Mouse (Mus musculus): ENCODE data around the gene Slc22a14.
"Not testable (repeated sequence)": the region's sequence is repeated elsewhere in the genome, so short reads cannot be mapped to it uniquely, and the experiment has no call there.

The Slc22a14 gene

DNA sequence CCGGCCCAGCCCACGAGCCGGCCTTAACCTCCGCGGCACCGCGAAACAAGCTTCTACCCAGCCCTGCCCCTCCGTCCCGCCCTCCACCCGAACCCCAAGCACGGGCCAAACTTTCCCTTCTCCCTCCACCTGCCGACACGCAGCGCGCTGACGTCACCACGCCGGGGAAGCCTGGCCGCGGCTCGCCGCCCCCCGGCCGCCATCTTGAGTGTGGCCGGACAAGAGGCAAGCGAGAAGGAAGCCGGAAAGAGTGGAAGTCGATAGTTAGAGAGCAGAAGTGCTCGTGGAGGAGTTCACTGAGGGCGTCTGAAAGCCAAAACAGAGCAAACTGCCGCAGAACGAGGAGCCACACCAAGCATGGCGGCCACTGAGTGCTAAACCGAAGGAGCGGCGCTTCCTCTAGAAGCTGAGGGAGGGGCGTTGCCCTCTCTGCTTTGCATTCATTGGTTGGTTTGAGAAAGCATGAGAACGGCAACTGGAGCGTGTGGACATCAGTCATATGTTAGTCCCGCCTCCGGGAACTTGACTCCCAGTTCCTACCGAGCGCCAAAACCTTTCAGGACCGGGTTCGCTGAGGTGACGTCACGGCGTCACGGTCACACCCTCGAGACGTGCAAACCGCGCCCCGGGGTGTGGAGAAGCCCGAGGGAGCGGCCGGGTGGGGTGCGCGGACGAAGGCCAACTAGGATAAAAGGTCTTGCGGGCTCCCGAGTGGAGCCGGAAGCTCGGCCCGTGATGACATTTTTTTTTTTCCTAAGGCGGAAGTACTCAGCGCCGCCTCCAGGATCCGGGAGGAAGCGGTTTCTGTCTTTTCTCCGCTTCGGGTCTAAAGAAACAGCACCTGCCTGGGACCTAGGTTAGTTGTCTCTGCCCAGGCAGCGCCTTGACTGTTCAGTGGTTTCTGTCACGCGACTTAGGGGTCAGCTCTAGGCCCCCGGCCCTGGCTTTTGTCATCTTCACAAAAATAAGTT, 42.8 kb downstream of the Slc22a14 start, which contains the start of gene Oxsr1:
TSS of gene Oxsr1 (minus strand) at position 139 of the 971 bp plus-strand sequence.
- peak; percentile 100 for DNase-seq (ENCODE audit: low read depth, low spot score)

DNA sequence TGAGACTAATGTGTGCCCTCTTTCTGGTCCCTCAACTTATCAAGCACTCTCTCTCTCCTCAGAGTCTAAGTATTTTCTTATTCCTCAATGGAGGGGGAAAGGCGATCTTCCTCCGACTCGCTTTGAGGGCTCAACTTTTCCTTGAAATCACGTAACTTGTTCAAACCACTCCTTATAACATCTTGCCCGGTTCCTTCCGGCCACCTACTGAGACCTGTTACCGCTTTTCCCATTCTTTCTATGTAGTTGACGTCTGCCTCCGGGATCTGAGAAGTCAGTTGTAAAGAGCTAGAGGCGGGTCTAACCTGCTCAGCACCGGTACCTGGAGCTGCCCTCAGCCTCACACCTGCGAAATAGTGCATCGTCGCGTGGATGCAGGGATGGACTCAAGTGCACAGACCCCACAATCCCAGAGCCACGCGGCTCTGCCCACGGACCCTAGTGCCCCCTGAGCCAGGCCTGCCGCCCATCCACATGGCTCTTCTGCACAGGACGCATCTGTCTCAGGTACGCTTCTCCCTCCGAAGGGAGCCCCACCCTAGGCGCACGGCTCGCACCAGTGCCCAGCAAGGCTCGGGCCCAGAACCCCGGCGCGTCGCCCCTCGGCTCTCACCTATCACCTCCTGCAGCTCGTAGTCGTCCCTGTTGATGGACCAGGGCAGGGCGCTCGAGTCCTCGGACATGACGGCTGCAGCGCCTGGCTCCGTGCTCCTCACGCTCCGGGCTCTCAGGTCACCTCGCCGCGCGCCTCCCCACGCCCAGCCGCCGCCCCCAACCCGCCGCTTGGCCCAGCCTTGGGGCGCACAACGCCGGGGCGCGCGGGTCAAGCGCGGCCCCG, 43.7 kb downstream of the Slc22a14 start:
- no peak for DNase-seq (ENCODE audit: low read depth, low spot score)

DNA sequence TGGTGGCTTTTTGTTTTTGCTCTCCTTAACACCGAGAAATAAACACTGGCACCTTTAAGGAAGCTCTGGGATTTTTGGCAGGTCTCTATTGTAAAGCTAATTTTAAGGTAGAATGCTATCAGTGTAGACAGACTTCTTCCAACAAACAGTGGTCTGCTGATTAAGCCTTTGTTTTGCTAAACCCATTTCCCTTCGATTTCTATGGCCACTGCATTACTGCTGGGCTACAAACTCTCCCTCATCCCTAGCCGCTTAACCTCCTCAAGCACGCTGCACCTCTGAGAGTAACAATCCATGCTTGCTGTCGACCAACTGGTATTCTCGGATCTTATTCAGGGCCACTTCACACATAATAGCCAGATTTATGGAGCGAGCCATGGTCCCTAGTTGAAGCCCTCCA, 44.4 kb downstream of the Slc22a14 start:
- no peak for DNase-seq (ENCODE audit: low read depth, low spot score)

DNA sequence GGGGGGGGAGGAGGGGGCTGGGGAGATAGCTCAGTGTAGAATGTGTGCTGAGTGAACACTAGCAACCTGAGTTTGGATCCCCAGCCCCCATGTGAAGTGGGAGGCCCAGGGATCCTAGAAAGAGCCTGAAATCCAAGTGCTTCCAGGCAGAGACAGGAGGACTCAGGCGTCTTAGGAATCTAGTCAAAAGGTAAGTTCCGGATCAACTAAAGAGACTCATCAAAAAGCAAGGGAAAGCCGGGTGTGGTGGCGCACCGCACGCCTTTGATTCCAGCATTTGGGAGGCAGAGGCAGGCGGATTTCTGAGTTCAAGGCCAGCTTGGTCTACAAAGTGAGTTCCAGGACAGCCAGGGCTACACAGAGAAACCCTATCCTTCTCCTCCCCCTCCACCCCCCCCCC, 44.9 kb downstream of the Slc22a14 start:
- DNase-seq (ENCODE audit: low read depth, low spot score) = no peak

DNA sequence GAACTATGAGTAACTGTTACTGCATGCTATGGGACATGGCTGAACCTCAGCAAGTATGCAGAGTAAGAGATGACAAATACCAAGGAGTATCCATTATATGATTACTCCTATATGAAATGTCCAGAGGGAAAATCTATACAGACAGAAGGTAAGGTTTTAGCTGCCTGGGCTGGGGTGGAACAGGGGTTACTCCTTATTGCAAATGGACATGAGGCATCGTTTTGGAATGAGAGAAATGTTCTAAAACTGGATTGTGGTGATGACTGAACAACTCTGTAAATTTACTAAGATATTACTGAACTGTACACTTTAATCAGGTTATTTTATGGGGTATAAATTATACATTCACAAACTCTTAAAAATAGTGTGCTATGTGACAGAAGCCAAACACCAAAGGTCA, 46.5 kb downstream of the Slc22a14 start:
- no peak for DNase-seq (ENCODE audit: low read depth, low spot score)

DNA sequence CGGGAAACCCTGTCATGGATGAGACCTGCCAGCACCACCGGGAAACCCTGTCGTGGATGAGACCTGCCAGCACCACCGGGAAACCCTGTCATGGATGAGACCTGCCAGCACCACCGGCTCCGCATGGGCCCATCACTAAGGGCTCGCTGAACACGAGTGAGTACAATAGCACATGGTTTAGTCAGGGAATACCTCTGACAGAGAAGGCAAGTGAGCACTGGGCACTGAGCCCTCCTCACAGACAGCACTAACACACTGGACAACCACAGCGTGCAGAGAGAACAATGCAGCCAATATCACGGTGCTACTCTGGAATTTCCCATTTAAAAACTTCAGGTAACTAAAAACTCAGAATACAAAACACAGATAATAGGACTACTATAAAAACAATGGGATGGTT, 52.3 kb downstream of the Slc22a14 start:
- DNase-seq (ENCODE audit: low read depth, low spot score) = no peak

DNA sequence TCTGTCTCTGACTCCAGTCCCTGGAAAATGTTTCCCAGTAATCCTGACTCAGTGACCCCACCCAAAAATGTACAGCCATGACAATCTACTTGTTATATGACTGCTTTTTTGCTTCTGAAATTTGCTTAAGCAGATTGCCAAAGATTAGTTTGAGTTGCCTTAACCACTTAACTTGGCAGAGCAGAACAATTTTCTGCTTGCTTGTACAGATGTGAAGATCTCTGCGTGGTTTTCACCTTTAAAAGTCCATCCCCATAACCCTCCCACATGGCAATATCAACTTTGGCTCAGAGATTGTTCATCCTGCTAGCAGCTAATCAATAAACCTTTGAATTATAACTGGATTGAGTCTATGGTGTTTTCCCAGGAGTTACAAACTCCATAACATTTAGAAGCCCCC, 56.3 kb downstream of the Slc22a14 start:
- DNase-seq (ENCODE audit: low read depth, low spot score) = no peak

DNA sequence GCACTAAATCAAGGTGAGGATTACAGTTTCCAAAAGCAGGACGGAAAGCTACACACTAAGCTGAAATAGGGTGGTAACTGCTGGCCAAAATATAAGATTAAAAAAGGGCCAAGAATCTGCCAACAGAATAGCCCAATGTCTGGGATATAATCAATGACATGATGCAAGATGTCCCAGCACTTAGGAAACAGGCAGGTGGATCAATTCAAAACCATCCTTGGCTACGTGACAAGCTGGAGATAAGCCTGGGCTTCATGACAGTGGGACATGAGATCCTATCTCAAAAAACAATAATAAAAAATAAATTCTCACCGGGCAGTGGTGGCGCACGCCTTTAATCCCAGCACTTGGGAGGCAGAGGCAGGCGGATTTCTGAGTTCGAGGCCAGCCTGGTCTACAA, 59.5 kb downstream of the Slc22a14 start:
- DNase-seq (ENCODE audit: low read depth, low spot score) = no peak

DNA sequence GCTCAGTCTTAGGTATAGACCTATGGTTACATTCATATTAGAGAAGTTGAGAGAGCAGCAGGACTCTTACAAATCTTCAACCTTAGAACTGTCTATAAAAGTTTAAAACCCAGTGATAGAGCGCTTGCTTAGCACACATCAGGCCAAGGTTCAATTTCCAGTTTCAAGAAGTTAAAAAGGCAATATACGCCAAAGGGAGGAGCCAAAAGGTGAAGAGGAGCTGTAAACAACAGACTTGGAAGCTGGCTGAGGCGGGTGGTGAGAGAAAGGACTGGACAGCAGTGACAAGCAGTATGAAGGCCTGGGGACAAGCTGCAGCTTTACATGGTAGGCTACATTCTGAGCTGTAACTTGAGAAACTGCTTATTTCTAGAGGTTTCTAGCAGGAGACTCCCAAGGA, 66.8 kb downstream of the Slc22a14 start:
- DNase-seq (ENCODE audit: low read depth, low spot score) = no peak

DNA sequence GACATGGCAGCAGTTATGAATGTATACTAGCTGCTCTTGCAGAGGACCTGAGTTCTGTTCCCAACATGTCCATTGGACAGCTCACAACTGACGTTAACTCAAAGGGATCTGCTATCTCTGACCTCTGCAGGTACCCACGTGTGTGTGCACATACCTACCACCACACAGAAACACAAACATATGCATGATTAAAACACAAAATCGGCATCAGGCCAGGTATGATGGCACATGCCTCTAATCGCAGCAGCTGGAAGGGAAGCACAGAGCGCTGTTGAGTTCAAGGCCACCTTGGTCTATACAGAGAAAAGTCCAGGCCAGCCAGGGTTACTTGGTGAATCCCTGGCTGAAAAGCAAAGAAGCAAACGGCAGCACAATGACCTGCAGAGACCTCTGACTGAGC, 67.7 kb downstream of the Slc22a14 start:
- no peak for DNase-seq (ENCODE audit: low read depth, low spot score)

DNA sequence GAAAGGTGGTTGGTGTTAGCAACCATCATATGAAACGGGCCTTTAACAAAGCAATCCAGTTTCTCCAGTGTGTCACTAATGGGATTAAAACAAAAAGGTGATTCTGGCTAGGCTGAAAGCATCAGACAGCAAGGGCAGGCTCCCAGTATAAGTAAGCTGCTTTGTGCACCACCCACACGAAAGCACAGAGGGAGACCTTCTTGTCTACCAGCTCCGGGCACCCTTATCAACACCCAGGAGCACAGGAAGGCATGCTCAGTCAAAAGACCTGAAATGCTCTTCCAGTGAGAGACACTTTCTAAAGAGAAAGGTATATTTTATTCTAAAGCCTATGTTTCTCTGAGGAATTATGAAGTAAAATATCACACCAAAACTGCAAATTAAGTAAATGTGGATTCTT, 74.6 kb downstream of the Slc22a14 start:
- no peak for DNase-seq (ENCODE audit: low read depth, low spot score)

DNA sequence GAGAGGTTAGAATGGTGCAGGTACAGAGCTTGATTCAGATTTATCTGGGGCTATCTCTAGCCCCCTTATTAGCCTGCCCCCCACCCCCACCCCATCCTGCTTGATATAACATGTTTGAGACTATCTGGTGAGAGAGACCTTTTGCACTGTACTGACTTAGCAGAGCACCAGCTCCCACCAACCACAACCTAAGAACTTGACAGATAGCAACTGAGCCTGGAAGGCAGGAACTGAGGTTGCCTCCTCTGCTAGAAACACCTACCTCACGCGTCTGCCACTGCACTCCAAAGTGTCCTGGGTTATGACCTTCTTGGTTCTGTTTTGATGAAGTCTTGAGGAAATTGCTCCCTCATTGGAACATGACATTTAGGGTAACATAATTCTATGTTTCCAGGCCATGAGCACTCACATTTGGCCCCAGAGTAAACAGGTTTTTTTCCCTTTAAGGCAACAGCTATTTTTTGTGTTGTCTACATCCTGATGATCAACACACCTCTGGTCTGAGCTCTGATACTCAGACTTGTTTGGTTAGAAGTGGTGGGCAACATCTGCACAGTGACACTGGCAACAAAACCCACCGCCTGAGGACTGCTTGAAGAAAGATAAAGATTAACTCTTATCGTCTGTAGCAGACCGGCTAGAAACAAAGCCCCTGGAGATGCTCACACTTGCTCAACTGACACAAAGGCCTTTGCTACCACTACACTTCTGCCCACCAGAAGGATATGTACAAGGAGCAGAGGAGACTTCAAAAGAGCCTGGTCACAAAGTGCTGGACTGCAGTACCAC, 84.3 kb downstream of the Slc22a14 start:
- no peak for DNase-seq (ENCODE audit: low read depth, low spot score)

DNA sequence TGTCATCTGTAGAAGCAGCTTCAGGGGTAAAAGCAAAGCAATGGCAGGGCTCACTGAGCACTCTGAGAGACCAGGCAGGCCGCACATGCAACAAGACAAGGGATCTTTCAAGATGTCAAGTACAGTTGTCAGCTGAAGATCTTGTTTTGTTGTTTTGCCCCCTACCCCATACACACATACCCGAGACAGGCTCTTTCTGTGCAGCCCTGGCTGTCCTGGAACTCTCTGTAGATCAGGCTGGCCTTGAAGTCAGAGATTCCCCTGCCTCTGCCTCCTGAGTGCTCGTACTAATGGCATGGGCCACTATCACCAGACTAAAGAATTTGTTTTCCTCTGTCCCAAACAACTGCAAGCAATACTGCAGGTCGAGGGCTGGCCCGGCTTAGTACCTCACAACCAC, 87.3 kb downstream of the Slc22a14 start:
- DNase-seq (ENCODE audit: low read depth, low spot score) = no peak

DNA sequence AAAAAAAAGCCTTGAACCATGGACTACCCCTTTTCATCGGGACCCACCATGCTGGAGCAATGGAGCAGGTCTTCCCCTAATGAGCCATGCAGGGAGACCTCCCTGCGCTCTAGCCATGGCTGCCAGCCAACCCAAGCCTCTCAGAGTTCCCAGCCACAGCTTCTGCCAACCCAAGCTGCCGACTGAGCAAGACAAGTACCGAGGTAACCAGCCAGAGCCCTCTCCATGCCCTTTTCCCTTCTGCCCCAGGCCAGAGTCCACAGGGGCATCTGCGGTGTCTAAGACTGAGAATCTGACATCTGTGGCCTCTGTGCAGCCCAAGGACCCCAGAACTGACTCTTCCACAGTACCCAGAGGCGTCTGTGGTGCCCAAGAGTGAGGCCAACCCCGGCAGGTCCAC, 89.0 kb downstream of the Slc22a14 start:
- DNase-seq (ENCODE audit: low read depth, low spot score) = no peak

DNA sequence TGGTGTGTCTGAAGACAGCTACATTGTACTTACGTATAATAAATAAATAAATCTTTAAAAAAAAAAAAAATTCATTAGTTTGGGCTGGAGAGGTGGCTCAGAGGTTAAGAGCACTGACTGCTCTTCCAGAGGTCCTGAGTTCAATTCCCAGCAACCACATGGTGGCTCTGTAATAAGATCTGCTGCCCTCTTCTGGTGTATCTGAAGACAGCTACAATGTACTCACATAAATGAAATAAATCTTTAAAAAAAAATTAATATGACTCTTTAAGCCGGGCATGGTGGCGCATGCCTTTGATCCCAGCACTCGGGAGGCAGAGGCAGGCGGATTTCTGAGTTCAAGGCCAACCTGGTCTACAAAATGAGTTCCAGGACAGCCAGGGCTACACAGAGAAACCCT, 90.5 kb downstream of the Slc22a14 start:
- DNase-seq (ENCODE audit: low read depth, low spot score) = not testable (repeated sequence)

DNA sequence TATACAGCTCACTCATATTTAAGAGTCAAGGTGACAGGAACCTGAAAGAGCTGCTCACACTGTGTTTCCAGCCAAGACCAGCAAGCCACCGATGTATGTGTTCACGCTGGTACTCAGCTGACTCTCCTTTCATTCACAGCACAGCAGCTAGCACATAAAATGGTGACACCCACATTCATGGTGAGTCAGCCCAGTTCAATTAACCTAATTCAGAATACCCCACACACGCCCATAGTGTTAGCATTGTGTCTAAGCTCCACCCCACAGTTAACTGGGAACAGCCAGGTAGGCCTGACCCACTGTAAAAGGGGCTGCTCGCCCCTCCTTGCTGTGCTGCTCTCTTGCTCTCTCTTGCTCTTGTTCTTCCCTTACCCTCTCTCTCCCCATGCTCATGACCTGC, 93.9 kb downstream of the Slc22a14 start:
- peak; percentile 38 for DNase-seq (ENCODE audit: low read depth, low spot score)

DNA sequence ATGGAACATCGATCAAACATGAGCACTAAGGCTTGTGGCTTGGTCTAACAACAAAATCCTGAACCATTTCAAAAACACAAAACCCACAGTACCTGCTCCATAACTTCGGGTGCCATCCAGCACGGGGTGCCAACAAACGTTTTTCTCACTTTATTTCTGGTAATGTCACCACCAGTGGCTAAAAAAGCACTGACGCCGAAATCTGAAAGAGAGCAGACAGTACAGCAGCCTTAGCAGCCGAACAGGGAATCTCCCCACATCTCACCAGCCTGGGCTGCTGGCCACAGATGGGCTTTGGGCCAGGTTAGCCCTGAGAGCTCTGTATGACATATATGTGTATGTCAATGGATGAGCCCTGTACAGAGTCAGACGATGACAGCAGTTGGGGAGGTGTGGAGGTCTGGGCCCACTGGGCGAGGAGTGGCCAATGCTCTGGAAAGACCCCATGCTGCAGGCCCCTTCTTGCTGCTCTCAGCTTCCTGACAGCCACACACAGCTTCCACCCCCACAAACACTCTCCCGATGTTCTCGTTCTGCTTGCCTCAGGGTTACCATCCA, 96.7 kb downstream of the Slc22a14 start:
- DNase-seq (ENCODE audit: low read depth, low spot score) = peak; percentile 39

DNA sequence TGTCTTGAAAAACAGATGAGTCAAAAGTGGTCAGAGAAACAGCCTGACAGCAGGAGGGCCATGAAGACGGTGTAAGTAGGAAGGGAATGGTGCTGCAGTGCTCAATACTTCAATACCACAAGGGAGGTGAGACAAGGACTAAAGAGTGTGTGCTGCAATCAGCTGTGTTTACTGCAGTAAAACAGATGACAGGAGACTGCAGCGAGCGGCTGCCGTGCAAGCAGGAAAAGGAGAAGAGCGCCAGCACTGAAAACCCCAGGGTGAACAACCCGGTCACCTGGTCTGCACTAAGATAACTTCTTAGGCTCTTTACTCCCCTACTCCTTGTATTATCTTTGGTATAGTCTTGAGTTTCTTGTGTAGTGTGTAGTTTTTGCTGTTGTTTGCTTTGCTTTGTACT, 97.2 kb downstream of the Slc22a14 start:
- no peak for DNase-seq (ENCODE audit: low read depth, low spot score)

DNA sequence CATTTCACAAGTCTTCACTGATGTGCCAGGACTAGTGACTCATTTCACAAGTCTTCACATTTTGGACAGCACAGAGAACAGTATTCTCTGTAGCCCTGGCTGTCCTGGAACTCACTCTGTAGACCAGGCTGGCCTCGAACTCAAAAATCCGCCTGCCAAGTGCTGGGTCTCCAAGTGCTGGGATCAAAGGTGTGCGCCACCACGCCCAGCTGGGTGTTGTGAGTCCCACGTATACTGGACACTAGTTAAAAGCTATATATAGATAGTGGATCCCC, 99.3 kb downstream of the Slc22a14 start:
- not testable (repeated sequence) for DNase-seq (ENCODE audit: low read depth, low spot score)

DNA sequence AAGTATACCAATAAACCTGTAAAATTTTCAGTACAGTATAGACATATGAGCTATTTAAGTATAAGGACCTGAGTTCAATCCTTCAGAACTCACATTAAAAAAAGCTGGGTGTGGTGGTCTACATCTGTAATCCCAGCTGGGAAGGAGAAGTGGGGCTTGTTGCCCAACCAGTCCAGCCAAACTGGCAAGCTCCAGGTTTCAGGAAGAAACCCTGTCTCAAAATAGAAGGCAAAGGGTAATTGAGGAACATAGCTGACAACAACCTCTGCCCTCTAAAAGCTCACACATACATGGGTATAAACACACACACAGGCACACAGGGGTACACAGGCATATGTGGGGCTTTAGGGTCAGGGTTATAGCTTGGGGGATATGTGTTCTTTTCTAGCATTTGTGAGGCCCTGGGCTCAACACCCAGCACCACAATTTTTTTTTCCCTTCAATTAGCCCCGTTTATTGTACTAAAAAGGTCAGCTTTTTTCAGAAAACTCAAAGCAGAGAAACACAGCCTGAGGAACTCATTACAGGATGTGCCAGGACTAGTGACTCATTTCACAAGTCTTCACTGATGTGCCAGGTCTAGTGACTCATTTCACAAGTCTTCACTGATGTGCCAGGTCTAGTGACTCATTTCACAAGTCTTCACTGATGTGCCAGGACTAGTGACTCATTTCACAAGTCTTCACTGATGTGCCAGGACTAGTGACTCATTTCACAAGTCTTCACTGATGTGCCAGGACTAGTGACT, 99.8 kb downstream of the Slc22a14 start:
- not testable (repeated sequence) for DNase-seq (ENCODE audit: low read depth, low spot score)

DNA sequence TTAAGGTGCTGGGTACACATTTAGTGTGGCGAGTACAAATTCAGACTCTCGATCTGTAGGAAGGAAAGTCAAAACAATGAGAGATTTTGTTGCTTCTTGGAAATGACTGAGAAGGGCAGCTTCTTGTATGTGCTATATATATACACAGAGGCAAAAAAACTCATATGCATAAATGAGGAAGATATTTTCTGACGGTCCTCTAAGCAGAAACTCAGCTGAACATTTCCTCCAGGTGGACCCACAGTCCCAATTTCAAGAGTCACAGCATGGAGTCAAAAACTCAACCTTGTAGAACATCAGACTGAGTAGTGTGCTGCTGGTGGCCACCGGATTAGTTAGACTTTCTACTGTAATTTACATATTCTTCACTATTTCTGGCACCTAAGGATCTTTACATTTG, 102.3 kb downstream of the Slc22a14 start:
- no peak for DNase-seq (ENCODE audit: low read depth, low spot score)
